11 mouse cellular contexts compared by ENCODE assay signal in genomic region chr2:30684461-30684860, GRCm38 (mm10).
A peak's percentile ranks its signal among the peaks of the same experiment; 100 is the strongest.
DNase-seq lines count a peak whose midpoint lies in the region; ATAC-seq and TF ChIP-seq lines count a peak whose summit lies in the region.
"Had no signal": no experiment of that assay in that cellular context is flagged by ENCODE, and none has a peak within 500 bp of the region (broad histone marks: within the 10 kb centered on the region; RNA-seq: fewer than 3 reads in every experiment).

No protein-coding gene starts in this region.

- peak overlapping the region; percentile 85 for H3K27ac ChIP-seq in forebrain, embryonic 10.5 days
- no peak overlapping the region for H3K27ac ChIP-seq in forebrain, embryonic 11.5 days (ENCODE audit: low read depth, low read length)
- H3K27ac ChIP-seq in hindbrain, embryonic 14.5 days: 0 out of 2 replicates have a peak overlapping the region, but pooled peaks have one; percentile 65
- no peak overlapping the region; the same call in 1 of the 2 replicates for H3K27ac ChIP-seq in hindbrain, embryonic 11.5 days (ENCODE audit: low read depth, low read length)
- H3K27ac ChIP-seq in midbrain, embryonic 12.5 days (replicated peaks): peak overlapping the region; percentile 64
- H3K27ac ChIP-seq in midbrain, embryonic 16.5 days (ENCODE audit: low read length): no peak overlapping the region
- H3K27ac ChIP-seq in stomach, postnatal 0 days (replicated peaks): peak overlapping the region; percentile 81

- H3K27me3 ChIP-seq in forebrain, embryonic 10.5 days (ENCODE audit: poor library complexity, severe bottlenecking): peaks cover 18% of the 10 kb centered on the region
- no peaks in the 10 kb centered on the region for H3K27me3 ChIP-seq in forebrain, embryonic 11.5 days (ENCODE audit: control insufficient read depth, insufficient read depth, low read length)
- no peaks in the 10 kb centered on the region for H3K27me3 ChIP-seq in hindbrain, embryonic 14.5 days (ENCODE audit: control insufficient read depth, insufficient read depth, low read length)
- H3K27me3 ChIP-seq in hindbrain, embryonic 11.5 days (ENCODE audit: control insufficient read depth, insufficient read depth, low read length): no peaks in the 10 kb centered on the region
- H3K27me3 ChIP-seq in midbrain, embryonic 12.5 days: peaks cover 7% of the 10 kb centered on the region
- no peaks in the 10 kb centered on the region for H3K27me3 ChIP-seq in midbrain, embryonic 16.5 days (ENCODE audit: control insufficient read depth, insufficient read depth, low read depth, low read length)
- no peaks in the 10 kb centered on the region for H3K27me3 ChIP-seq in stomach, postnatal 0 days (ENCODE audit: control insufficient read depth, insufficient read depth, low read length)

- TF ChIP-seq CTCF in stomach, postnatal 0 days (IDR thresholded peaks at IDR 0.05; ENCODE audit: low read depth): no peak

- H3K36me3 ChIP-seq in forebrain, embryonic 10.5 days (replicated peaks): no peaks in the 10 kb centered on the region
- H3K36me3 ChIP-seq in forebrain, embryonic 11.5 days (ENCODE audit: control insufficient read depth, insufficient read depth, low read length): no peaks in the 10 kb centered on the region
- no peaks in the 10 kb centered on the region for H3K36me3 ChIP-seq in hindbrain, embryonic 14.5 days (replicated peaks; ENCODE audit: control insufficient read depth, insufficient read depth)
- H3K36me3 ChIP-seq in hindbrain, embryonic 11.5 days (ENCODE audit: control insufficient read depth, insufficient read depth, low read length): no peaks in the 10 kb centered on the region
- H3K36me3 ChIP-seq in midbrain, embryonic 12.5 days: no peaks in the 10 kb centered on the region
- no peaks in the 10 kb centered on the region for H3K36me3 ChIP-seq in midbrain, embryonic 16.5 days (ENCODE audit: control insufficient read depth, insufficient read depth, low read length)
- H3K36me3 ChIP-seq in stomach, postnatal 0 days (ENCODE audit: control insufficient read depth, insufficient read depth, low read length): no peaks in the 10 kb centered on the region
- H3K36me3 ChIP-seq: G1E had no signal

- no peak overlapping the region for H3K9ac ChIP-seq in forebrain, embryonic 11.5 days (ENCODE audit: low read length)
- H3K9ac ChIP-seq in hindbrain, embryonic 14.5 days: no peak overlapping the region
- no peak overlapping the region for H3K9ac ChIP-seq in hindbrain, embryonic 11.5 days (ENCODE audit: low read depth, low read length)
- H3K9ac ChIP-seq in midbrain, embryonic 12.5 days (replicated peaks): no peak overlapping the region
- H3K9ac ChIP-seq in midbrain, embryonic 16.5 days (ENCODE audit: low read depth, low read length): no peak overlapping the region
- no peak overlapping the region for H3K9ac ChIP-seq in stomach, postnatal 0 days (ENCODE audit: low read length)

- ATAC-seq in forebrain, embryonic 11.5 days (replicated peaks; ENCODE audit: low FRiP score): no peak
- no peak for ATAC-seq in hindbrain, embryonic 14.5 days (ENCODE audit: low FRiP score)
- ATAC-seq in hindbrain, embryonic 11.5 days (ENCODE audit: low FRiP score): no peak
- no peak for ATAC-seq in midbrain, embryonic 12.5 days (ENCODE audit: low FRiP score, low read depth)
- ATAC-seq in midbrain, embryonic 16.5 days: no peak
- ATAC-seq in stomach, postnatal 0 days (ENCODE audit: low FRiP score, low TSS enrichment): no peak
- ATAC-seq: inflammation-experienced regulatory T-cells, adult 6 months had no signal

- no peak for TF ChIP-seq EP300 in stomach, postnatal 0 days (optimal IDR thresholded peaks at IDR 0.05)

- H3K9me3 ChIP-seq in forebrain, embryonic 10.5 days: peaks cover 9% of the 10 kb centered on the region
- H3K9me3 ChIP-seq in forebrain, embryonic 11.5 days (ENCODE audit: control insufficient read depth, low read length): no peaks in the 10 kb centered on the region; the same call in 1 of the 2 replicates
- peaks cover 11% of the 10 kb centered on the region for H3K9me3 ChIP-seq in hindbrain, embryonic 14.5 days (ENCODE audit: control insufficient read depth, low read length)
- no peaks in the 10 kb centered on the region for H3K9me3 ChIP-seq in hindbrain, embryonic 11.5 days (ENCODE audit: control insufficient read depth, low read length)
- peaks cover 7% of the 10 kb centered on the region; the same call in 1 of the 2 replicates for H3K9me3 ChIP-seq in midbrain, embryonic 12.5 days
- H3K9me3 ChIP-seq in midbrain, embryonic 16.5 days (replicated peaks; ENCODE audit: control insufficient read depth, low read length, poor library complexity, severe bottlenecking): no peaks in the 10 kb centered on the region
- 0 out of 2 replicates have a peak, but pooled peaks cover 2% of the 10 kb centered on the region for H3K9me3 ChIP-seq in stomach, postnatal 0 days (ENCODE audit: control insufficient read depth, low read length)

- WGBS in forebrain, embryonic 10.5 days: 86% methylated on average over 6 of the region's 6 CpGs
- WGBS in forebrain, embryonic 11.5 days: 91% methylated on average over 6 of the region's 6 CpGs
- WGBS in hindbrain, embryonic 14.5 days: 92% methylated on average over 6 of the region's 6 CpGs
- WGBS in hindbrain, embryonic 11.5 days: 87% methylated on average over 6 of the region's 6 CpGs
- 89% methylated on average over 6 of the region's 6 CpGs for WGBS in midbrain, embryonic 12.5 days
- WGBS in midbrain, embryonic 16.5 days: 88% methylated on average over 6 of the region's 6 CpGs
- 95% methylated on average over 6 of the region's 6 CpGs for WGBS in stomach, postnatal 0 days

- H3K4me1 ChIP-seq in forebrain, embryonic 10.5 days: peaks cover 72% of the 10 kb centered on the region
- peaks cover 9% of the 10 kb centered on the region for H3K4me1 ChIP-seq in forebrain, embryonic 11.5 days (replicated peaks; ENCODE audit: control insufficient read depth, insufficient read depth, low read length)
- peaks cover 27% of the 10 kb centered on the region for H3K4me1 ChIP-seq in hindbrain, embryonic 14.5 days (replicated peaks; ENCODE audit: control insufficient read depth, insufficient read depth, low read length)
- peaks cover 16% of the 10 kb centered on the region; the same call in 1 of the 2 replicates for H3K4me1 ChIP-seq in hindbrain, embryonic 11.5 days (replicated peaks; ENCODE audit: control insufficient read depth, insufficient read depth, low read length)
- peaks cover 53% of the 10 kb centered on the region for H3K4me1 ChIP-seq in midbrain, embryonic 12.5 days
- peaks cover 23% of the 10 kb centered on the region for H3K4me1 ChIP-seq in midbrain, embryonic 16.5 days (ENCODE audit: control insufficient read depth, insufficient read depth, low read length)
- peaks cover 12% of the 10 kb centered on the region for H3K4me1 ChIP-seq in stomach, postnatal 0 days (replicated peaks; ENCODE audit: control insufficient read depth, insufficient read depth)

- H3K4me2 ChIP-seq in forebrain, embryonic 11.5 days (ENCODE audit: low read depth, low read length, severe bottlenecking): no peak overlapping the region
- H3K4me2 ChIP-seq in hindbrain, embryonic 14.5 days (replicated peaks): no peak overlapping the region
- no peak overlapping the region for H3K4me2 ChIP-seq in hindbrain, embryonic 11.5 days (replicated peaks; ENCODE audit: low read depth, low read length)
- no peak overlapping the region for H3K4me2 ChIP-seq in midbrain, embryonic 12.5 days (replicated peaks)
- H3K4me2 ChIP-seq in midbrain, embryonic 16.5 days (ENCODE audit: low read length): no peak overlapping the region
- no peak overlapping the region for H3K4me2 ChIP-seq in stomach, postnatal 0 days (replicated peaks; ENCODE audit: low read depth)

- no peak for DNase-seq in forebrain, embryonic 10.5 days (ENCODE audit: extremely low spot score, low spot score)
- DNase-seq in forebrain, embryonic 11.5 days (ENCODE audit: low spot score): no peak
- no peak for DNase-seq in hindbrain, embryonic 14.5 days (ENCODE audit: low spot score)
- no peak for DNase-seq in hindbrain, embryonic 11.5 days (ENCODE audit: low spot score)
- DNase-seq in stomach, postnatal 0 days (ENCODE audit: low spot score): no peak
- no peak for DNase-seq in thymus, adult 18-20 months
- DNase-seq: thymus, postnatal 4 days had no signal

- no peak overlapping the region for H3K4me3 ChIP-seq in forebrain, embryonic 10.5 days
- no peak overlapping the region for H3K4me3 ChIP-seq in forebrain, embryonic 11.5 days (ENCODE audit: low read depth, low read length)
- no peak overlapping the region for H3K4me3 ChIP-seq in hindbrain, embryonic 14.5 days (replicated peaks; ENCODE audit: low read length)
- H3K4me3 ChIP-seq in hindbrain, embryonic 11.5 days (ENCODE audit: low read depth, low read length): no peak overlapping the region
- H3K4me3 ChIP-seq in midbrain, embryonic 12.5 days: no peak overlapping the region
- H3K4me3 ChIP-seq in midbrain, embryonic 16.5 days (ENCODE audit: low read depth, low read length): no peak overlapping the region
- H3K4me3 ChIP-seq in stomach, postnatal 0 days (ENCODE audit: low read depth, low read length): no peak overlapping the region

Comparison
In these comparisons a context has a peak if more than half of its experiments do, and no peak if none do; other contexts are left out.
1. H3K27ac ChIP-seq: peak in forebrain, embryonic 10.5 days (single experiment), hindbrain, embryonic 14.5 days (single experiment), midbrain, embryonic 12.5 days (single experiment) and stomach, postnatal 0 days (single experiment); none in forebrain, embryonic 11.5 days (single experiment), hindbrain, embryonic 11.5 days (single experiment) and midbrain, embryonic 16.5 days (single experiment).